Mouse (Mus musculus): ENCODE data around the gene Acsl5.

Gene Acsl5

GRCm38 (mm10) chr19:55241186-55241645, 10.5 kb upstream of the Acsl5 start, which contains the start of gene Gucy2g:
Gucy2g (minus strand) TSS chr19:55241236.
- DNase-seq = no peak

- DNase-seq = peak; percentile 72
These were observed 6.9 kb upstream of the Acsl5 start for GRCm38 (mm10) chr19:55244791-55245231.

DNA sequence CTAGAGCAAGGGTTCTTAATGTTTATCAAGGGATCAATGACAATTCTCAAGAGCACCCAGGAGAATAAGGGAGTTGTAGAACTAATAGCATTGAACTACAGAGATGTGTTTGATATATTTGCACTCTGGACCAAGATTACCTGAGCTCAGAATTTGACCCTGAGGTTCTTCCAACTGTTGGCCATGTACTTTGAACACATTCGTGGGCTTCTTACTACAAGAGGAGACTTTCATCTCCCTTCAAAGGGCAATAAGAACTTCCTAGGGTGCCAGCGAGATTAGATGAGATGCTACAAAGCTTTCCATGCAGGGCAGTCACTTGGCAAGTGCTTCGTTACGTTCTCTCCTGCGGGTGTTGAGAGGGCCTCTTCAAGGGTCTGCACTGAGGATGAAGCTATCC, 4.2 kb upstream of the Acsl5 start:
- no peak for DNase-seq

- DNase-seq = no peak
These were observed 3.7 kb upstream of the Acsl5 start for GRCm38 (mm10) chr19:55247991-55248520.

- DNase-seq = no peak
These were observed 1.3 kb upstream of the Acsl5 start for GRCm38 (mm10) chr19:55250451-55250850.

- DNase-seq = no peak
These were observed 1.5 kb downstream of the Acsl5 start for GRCm38 (mm10) chr19:55253239-55253569.

- peak; percentile 62 for DNase-seq
These were observed 2.1 kb downstream of the Acsl5 start for GRCm38 (mm10) chr19:55253570-55254441.

DNA sequence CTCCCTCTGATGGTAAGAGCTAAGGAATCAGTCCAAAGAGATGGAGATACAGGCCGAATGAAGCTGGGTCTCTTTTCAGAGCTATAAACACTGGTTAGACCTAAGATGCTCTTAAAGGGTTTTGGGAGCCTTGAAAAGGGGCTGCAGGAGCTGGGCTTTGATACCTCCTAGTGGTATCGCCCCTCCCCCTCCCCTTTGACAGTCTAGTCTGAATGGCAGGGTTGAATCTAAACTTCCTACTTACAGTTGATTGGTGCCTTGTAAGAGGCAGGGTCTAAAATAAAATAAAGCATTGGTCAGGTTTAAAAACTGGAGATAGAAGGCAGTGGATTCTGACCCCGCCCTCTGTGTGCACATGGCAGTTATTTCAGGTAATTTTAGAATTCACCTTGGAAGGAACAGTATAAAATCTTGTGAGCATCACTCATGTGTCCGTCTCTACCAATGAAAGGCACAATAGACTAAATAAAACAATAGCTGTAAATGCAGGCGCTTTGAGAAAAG, 2.8 kb downstream of the Acsl5 start:
- no peak for DNase-seq

DNA sequence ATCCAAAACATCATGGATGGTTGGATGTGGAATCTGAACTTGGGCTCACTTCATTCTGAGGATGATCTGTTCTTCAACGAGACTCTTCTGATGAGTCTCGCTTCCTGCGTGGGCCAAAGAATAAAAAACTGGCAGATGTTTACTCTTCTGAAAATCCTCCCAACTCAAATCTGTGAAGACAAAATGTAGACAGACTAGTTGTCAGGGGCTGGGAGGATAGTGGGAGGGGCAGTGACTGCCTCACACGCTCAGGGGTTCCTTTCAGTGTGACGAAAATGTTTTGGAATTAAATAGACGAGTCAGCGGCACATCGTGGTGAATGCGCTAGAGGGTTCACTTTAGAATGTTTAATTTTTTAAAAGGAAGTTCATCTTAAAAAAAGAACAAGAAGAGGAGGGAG, 4.4 kb downstream of the Acsl5 start:
- no peak for DNase-seq

- DNase-seq = no peak
These were observed 6.1 kb downstream of the Acsl5 start for GRCm38 (mm10) chr19:55257656-55258375.

DNA sequence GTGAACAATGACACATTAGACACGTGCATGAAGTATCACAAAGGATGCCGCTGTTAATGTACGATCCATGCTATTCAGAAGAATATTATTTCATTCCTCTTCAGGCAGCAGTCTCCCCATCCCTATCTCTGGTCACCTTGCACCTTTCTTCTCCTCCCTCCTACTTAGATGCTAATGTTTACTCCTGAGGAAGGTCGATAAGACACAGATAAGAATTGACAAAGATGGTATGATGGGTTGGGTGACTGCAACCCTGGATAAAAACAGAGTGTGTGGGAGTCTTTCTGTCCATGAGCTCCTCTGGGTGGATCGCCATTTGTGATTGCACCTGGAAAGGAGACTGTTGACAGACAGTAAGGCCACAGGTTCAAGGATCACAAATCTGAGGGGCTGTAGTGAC, 6.8 kb downstream of the Acsl5 start:
- no peak for DNase-seq

- DNase-seq = no peak
These were observed 8.8 kb downstream of the Acsl5 start for GRCm38 (mm10) chr19:55260389-55261184.

- no peak for DNase-seq
These were observed 13.5 kb downstream of the Acsl5 start for GRCm38 (mm10) chr19:55265269-55265668.

DNA sequence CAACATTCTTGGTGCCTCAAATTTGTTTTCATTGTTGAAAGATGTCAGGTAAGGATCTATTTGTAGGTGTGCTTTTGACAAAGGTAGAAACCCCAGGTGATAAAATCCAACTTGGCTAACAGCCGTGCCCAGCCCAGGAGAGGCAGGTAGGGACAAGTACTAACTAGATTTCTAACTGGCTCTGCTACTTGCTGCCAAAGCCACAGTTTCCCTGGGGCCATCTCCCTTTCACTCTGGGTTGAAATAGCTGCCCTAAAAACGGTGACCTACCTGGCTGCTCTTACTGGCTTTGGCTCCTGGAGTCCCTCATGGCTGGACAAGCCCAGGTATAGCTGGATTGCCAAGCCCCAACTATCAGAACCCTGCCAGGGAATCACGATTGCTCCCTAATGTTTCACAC, 15.0 kb downstream of the Acsl5 start:
- peak; percentile 78 for DNase-seq

DNA sequence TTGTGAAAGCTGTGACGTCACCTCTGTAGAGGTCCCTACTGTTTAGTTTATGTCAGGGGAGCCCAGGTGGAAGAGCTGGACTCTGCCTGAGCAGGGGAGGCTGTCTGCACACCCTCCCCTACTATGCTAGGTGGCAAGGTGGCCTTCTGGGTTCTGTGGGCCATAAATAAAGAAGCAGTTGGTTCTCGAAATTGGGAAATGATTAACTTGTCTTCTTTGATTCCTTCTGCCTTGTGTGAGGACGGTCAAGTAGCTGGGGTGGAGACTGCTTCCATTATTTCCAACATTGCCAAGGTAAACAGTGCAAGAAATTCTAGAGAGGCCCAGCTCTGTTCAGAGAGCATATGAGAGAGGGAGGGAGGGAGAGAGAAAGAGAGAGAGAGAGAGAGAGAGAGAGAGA, 16.4 kb downstream of the Acsl5 start:
- DNase-seq = peak; percentile 50

DNA sequence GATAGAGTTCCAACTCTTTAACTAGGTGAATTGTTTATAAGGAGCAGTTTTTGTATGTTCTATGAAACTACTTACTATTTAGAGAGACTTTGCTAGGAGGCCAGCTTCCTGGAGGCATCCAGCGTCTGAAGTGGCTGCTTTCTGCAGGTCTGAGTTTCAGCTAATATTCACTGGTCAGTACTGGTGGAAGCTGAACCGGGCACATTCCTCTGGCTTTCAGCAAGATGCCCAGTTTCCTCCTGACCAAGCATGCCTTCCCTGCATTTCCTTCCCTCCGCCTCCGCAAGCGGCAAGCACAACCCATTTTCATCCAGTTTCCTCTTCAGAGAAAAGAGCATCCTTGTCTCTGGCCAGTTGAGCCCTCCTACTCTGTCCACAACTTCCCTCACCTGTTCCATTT, 17.3 kb downstream of the Acsl5 start:
- DNase-seq = peak; percentile 38

DNA sequence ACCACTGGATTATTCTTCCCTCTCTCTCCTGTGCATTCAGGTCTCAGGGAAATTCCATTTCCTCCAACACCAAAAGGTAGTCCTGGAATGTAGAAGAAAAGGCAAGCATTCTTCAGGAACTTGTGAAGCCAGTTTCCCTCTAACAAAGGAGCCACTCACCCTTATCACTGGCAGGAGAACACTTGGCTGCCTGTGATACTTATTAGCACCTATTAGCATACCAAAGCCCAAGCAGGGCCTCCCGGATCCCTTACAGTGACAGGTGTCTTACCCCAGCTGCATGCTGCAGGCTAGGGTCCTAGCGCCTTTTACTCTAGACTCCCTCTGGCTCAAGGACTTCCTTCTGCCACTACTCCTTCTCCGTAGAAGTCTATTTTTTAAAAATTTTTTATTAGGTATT, 19.7 kb downstream of the Acsl5 start:
- DNase-seq = no peak

GRCm38 (mm10) chr19:55273340-55273739, 21.6 kb downstream of the Acsl5 start:
- DNase-seq = no peak

DNA sequence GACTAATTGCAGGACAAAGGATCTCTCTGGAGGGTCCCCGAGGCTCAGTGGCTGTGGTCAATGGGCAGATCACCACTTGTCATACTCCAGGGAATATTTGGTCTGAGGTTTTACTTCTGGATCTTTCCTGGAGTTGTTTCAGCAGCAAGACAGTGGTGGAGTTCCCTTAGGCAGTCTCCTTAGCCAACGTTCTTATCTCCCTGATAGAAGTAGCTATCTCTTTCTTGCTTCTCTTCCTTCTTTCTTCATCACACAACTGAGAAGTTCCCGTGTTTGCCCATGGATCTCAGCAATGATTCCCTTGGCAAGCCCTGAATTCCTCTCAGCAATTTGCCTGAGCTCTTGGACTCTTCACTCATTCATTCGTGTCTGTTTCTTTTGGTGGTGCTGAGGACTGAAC, 24.4 kb downstream of the Acsl5 start:
- DNase-seq = no peak

- DNase-seq = no peak
These were observed 25.0 kb downstream of the Acsl5 start for GRCm38 (mm10) chr19:55276770-55277169.

- DNase-seq = no peak
These were observed 32.4 kb downstream of the Acsl5 start for GRCm38 (mm10) chr19:55284093-55284492.

DNA sequence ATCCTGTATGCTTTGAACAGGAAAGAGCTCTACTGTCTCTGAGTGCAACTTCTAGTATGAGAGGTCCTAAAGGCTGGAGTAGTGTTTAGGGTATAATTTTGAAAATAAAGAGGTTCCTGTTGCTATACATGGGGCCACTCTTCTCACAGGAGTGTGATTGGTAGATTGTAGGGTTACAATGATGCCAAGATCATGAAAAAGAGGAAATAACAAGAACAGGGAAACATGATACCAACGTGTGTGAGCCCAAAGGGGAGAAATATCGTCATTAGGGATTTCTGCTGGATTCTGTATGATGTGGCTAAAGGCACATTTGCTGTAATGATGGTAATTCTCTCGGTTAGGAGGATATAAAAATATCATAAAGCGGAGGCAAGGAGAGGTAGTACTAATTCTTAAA, 34.3 kb downstream of the Acsl5 start:
- no peak for DNase-seq

DNA sequence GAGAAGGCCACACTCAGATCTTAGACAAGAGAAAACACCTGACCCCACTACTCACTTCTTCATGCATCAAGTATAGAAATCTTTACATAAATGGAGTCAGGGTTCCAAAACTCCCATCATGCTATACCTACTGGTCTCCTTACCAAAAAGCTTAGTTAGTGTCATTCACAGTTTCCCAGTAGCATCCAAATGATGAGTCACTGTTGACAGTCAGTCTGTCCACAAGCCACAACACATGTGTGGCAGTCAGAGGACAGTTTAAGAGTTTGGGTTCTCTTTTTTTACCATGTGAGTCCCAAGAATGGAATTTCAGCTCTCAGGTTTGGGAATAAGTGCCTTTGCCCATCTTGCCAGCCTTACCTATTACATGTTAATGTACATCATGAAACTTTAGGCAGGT, 37.2 kb downstream of the Acsl5 start:
- no peak for DNase-seq
